Mouse (Mus musculus) forebrain, embryonic 11.5 days (tissue): ENCODE results near the gene Ppm1k. TPM values are rescaled to one million over a fixed set of nuclear protein-coding genes. Genes with fewer than 3 reads are reported as not detected.
"Not testable (repeated sequence)": the region's sequence is repeated elsewhere in the genome, so short reads cannot be mapped to it uniquely, and the experiment has no call there.

Source experiments
- ATAC-seq: fragments of 200-750 bp; cut with Nextera tagmentation; replicated peaks from 2 replicates; pipeline ENCODE4 v1.8.0; 2017; ENCODE audit warnings: moderate TSS enrichment; ENCODE audit not compliant: low FRiP score
- DNase-seq: peaks from one replicate; pipeline ENCODE4 v3.0.0-alpha.2; 2017; ENCODE audit warnings: low spot score
- H3K27ac ChIP-seq: fragments of 300-500 bp; sonication (generic); 2 replicates; pipeline ENCODE4 v1.5.1; 2014; ENCODE audit warnings: low read depth, low read length
- H3K27me3 ChIP-seq: fragments of 300-500 bp; sonication (generic); 2 replicates; pipeline ENCODE4 v1.6.1; 2014; ENCODE audit warnings: mild to moderate bottlenecking, low read length, mixed read lengths; ENCODE audit not compliant: control insufficient read depth, insufficient read depth
- H3K36me3 ChIP-seq: fragments of 300-500 bp; sonication (generic); 2 replicates; pipeline ENCODE4 v1.6.1; 2014; ENCODE audit warnings: mild to moderate bottlenecking, low read length, moderate library complexity, mixed read lengths; ENCODE audit not compliant: control insufficient read depth, insufficient read depth
- H3K4me1 ChIP-seq: fragments of 300-500 bp; sonication (generic); replicated peaks from 2 replicates; pipeline ENCODE4 v1.6.1; 2014; ENCODE audit warnings: low read length, mixed read lengths; ENCODE audit not compliant: control insufficient read depth, insufficient read depth
- H3K4me2 ChIP-seq: fragments of 300-500 bp; sonication (generic); 2 replicates; pipeline ENCODE4 v1.6.1; 2014; ENCODE audit warnings: low read depth, mild to moderate bottlenecking, low read length, moderate library complexity, mixed read lengths; ENCODE audit not compliant: severe bottlenecking
- H3K4me3 ChIP-seq: fragments of 300-500 bp; sonication (generic); 2 replicates; pipeline ENCODE4 v1.5.1; 2014; ENCODE audit warnings: low read depth, low read length
- H3K9ac ChIP-seq: fragments of 300-500 bp; sonication (generic); 2 replicates; pipeline ENCODE4 v1.6.1; 2014; ENCODE audit warnings: low read length
- H3K9me3 ChIP-seq: fragments of 300-500 bp; sonication (generic); 2 replicates; pipeline ENCODE4 v1.6.1; 2016; ENCODE audit warnings: low read length, mixed read lengths; ENCODE audit not compliant: control insufficient read depth
- WGBS: fragments of 180-500 bp; shearing (Covaris S2); extraction: QIAGEN DNeasy Blood & Tissue Kit; methylation state at CpG from one replicate; pipeline ENCODE4 v1.1.7; 2014; 5-methylcytosine and 5-hydroxymethylcytosine counted together
- polyA plus RNA-seq: library from polyadenylated mRNA; unstranded; fragments of >200 nt; fragmentation: Nextera tagmentation; extraction: Ambion mirVana; gene quantifications from 2 replicates; pipeline ENCODE4 v1.2.1, GENCODE M21; 2014

The Ppm1k gene
- polyA plus RNA-seq, 1 experiment from 2014 or later = 6.7 TPM

DNA sequence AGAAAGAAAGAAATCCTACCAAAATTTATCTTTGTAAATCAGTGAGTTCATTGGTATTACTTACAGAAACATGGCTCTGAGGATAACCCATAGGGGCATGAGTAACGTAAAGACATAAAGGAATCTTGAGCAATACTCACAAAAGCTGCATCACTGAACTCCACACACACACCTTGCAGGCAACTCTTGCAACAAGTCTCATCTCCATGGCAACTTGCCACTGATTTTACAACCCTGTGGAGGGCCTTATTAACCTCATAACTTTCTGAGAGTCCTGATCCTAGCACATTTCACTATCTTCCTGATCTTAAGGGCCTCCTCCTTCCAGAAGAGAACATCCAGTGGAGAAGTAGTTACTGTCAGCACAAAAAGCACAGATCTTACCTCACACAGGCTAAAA, 28.2 kb upstream of the Ppm1k start:
- WGBS = 86% methylated on average over 1 of the region's 1 CpGs

DNA sequence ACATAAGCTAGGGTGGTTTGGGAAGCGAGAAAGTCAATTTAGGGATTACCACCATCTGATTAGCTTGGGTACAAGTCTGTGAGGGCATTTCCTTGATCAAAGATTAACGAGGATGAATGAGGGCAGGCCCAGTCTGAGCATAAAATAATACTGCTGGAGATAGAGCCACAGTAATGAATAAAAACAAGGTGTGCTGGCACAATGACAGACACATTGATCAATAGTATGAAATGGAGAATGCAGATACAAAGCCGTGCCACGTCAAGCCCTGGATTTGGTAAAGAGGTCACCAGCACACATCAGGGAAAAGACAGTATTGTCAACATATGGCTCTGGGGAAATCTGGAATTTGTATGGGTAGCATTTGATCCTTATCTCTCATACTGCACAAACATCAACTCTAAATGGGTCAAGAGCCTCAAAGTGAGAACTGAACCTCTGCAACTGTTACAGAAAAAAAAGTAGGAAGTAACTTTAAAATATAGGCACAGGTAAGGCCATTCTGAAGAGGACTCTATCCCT, 22.6 kb upstream of the Ppm1k start:
- H3K27ac ChIP-seq = no peak overlapping the region
- no peak overlapping the region for H3K9ac ChIP-seq
- H3K4me3 ChIP-seq = no peak overlapping the region
- H3K4me1 ChIP-seq = no peaks in the 10 kb centered on the region
- no peaks in the 10 kb centered on the region for H3K9me3 ChIP-seq
- H3K4me2 ChIP-seq = no peak overlapping the region
- DNase-seq = no peak
- H3K36me3 ChIP-seq = no peaks in the 10 kb centered on the region
- ATAC-seq = no peak
- WGBS = 55% methylated on average over 4 of the region's 4 CpGs
- no peaks in the 10 kb centered on the region for H3K27me3 ChIP-seq

More for the DNA sequence above, 28.2 kb upstream of the Ppm1k start:
- Histone ChIP-seq H3K9ac (no peak overlapping the region), H3K27me3 (no peaks in the 10 kb centered on the region), H3K36me3 (no peaks in the 10 kb centered on the region), H3K27ac (no peak overlapping the region), H3K4me3 (no peak overlapping the region), H3K4me1 (no peaks in the 10 kb centered on the region), H3K9me3 (no peaks in the 10 kb centered on the region), H3K4me2 (no peak overlapping the region)
- ATAC-seq (no peak), DNase-seq (no peak)

DNA sequence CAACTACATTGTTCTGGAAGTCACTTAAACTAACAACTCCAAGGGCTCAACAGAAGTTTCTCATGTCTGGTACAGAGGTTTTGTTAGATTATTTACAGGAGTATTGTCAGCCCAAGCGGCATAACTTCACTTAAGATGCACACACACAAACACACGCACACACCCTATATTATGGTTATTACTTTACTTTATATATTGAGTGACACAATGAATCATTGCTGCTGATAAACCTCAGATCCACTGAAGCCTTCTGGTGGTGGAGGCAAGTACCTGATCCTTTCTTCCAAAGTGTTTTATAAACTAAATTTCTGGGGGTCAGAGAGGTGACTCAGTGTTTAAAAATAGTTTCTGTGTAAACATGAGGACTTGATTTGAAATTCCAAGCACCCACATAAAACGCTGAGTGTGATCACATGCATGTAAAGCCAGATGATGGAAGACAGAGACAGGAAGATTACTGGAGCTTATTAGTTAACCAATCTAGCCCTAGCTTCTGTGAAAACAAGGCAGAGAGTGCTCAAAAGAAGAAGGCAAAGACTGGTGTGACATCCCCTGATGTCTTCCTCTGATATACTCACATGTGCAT, 16.0 kb upstream of the Ppm1k start:
- H3K27me3 ChIP-seq = no peaks in the 10 kb centered on the region
- no peaks in the 10 kb centered on the region for H3K4me1 ChIP-seq
- no peak overlapping the region for H3K9ac ChIP-seq
- H3K4me2 ChIP-seq = no peak overlapping the region
- H3K36me3 ChIP-seq = no peaks in the 10 kb centered on the region
- no peak overlapping the region for H3K27ac ChIP-seq
- WGBS = 88% methylated on average over 3 of the region's 3 CpGs
- no peaks in the 10 kb centered on the region for H3K9me3 ChIP-seq
- no peak for ATAC-seq
- DNase-seq = no peak
- no peak overlapping the region for H3K4me3 ChIP-seq

DNA sequence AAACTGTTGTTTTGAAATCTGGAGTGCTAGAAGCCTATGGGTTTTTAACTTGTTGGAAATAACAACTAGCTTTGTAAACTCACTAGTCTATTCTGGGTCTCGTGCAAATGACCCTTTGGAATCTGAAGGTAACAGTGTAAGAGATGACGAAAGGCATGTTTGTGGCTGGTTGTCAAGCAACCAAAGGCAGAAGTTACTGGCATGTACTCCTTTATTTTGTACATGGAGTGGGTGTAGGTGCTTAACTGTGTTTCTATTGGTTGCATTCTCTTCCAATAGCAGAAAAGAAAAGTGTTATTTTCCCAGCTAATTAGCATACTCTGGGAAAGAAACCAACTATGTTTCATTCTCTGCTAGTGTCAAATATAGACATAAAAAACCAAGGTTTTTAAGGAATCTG, 9.6 kb upstream of the Ppm1k start:
- no peak overlapping the region for H3K27ac ChIP-seq
- H3K9me3 ChIP-seq = no peaks in the 10 kb centered on the region
- no peak overlapping the region for H3K9ac ChIP-seq
- no peaks in the 10 kb centered on the region for H3K4me1 ChIP-seq
- 77% methylated on average over 2 of the region's 2 CpGs for WGBS
- no peak for ATAC-seq
- H3K36me3 ChIP-seq = no peaks in the 10 kb centered on the region
- no peak overlapping the region for H3K4me3 ChIP-seq
- no peaks in the 10 kb centered on the region for H3K27me3 ChIP-seq
- H3K4me2 ChIP-seq = no peak overlapping the region
- no peak for DNase-seq

DNA sequence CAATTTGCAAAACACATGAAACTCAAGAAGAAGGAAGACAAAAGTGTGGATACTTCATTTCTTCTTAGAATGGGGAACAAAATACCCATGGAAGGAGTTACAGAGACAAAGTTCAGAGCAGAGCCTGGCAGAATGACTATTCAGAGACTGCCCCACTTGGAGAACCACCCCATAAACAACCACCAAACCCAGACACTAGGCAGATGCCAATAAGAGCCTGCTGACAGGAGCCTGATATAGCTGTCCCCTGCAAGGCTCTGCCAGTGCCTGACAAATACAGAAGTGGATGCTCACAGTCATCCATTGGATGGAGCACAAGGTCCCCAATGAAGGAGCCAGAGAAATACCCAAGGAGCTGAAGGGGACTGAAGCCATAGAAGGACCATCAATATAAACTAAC, 8.3 kb upstream of the Ppm1k start:
- not testable (repeated sequence) for H3K36me3 ChIP-seq, H3K4me2 ChIP-seq, H3K9ac ChIP-seq, H3K27me3 ChIP-seq, H3K9me3 ChIP-seq, DNase-seq, ATAC-seq, H3K27ac ChIP-seq, H3K4me3 ChIP-seq, H3K4me1 ChIP-seq

DNA sequence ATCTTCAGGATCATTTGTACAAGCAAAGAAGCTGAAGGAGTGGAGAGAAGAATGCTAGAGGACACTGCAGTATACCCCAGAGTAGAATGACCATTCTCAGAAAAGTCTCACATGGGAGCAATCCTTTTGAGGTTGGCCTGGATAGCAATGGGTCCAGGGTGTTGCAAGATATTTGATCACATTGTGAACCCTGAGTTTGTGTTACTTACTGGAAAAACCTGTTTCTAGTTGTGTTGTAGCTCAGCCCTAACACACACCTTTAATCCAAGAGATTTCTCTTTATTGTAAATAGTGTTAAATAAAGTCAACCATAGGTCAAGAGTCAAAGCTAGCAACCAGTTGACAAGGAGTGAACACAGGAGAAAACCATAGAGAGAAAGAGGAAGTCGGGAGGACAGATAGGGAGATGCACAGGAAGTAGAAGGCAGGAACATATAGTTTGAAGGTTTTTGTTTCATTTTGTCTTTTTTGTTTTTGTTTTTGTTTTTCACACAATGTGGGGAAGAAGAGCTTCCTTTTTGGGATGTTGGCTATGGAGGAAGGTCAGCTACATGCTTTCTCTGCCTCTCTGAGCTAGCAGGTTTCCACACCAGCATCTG, 6.6 kb upstream of the Ppm1k start:
- Histone ChIP-seq H3K36me3 (no peaks in the 10 kb centered on the region), H3K27me3 (no peaks in the 10 kb centered on the region), H3K27ac (no peak overlapping the region), H3K4me2 (no peak overlapping the region), H3K9ac (no peak overlapping the region), H3K4me3 (no peak overlapping the region), H3K4me1 (no peaks in the 10 kb centered on the region), H3K9me3 (no peaks in the 10 kb centered on the region)
- WGBS = 87% methylated on average over 1 of the region's 1 CpGs
- no peak for DNase-seq
- no peak for ATAC-seq

DNA sequence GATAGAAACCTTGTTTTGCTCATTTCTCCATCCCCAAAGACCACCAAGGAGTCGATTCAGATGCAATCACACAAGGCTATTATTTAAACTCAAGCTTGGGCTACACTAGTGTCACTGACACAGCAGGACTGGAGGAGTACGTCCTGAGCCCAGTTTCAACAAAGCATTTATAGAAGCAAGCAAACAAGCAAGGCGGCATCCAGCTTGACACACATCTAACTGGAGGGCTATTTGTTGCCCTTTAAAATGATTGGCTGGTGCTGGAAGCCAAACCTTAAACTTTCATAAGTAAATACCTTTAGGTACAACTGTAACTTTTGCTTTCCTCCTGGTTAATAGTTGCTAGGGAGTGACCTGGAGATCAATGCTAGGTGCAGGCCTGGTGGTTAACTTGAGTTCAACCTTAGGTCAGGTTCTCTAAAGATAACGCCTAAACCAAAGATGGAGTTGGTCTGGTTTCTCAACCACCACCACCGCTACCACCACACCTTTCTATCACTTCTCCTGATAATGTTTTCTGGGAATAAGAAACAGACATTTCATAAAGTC, 5.8 kb upstream of the Ppm1k start:
- DNase-seq (no peak), ATAC-seq (no peak)
- no peaks in the 10 kb centered on the region for H3K4me1 ChIP-seq
- no peak overlapping the region for H3K27ac ChIP-seq
- no peaks in the 10 kb centered on the region for H3K9me3 ChIP-seq
- H3K4me3 ChIP-seq = no peak overlapping the region
- no peak overlapping the region for H3K4me2 ChIP-seq
- 85% methylated on average over 5 of the region's 5 CpGs for WGBS
- no peaks in the 10 kb centered on the region for H3K27me3 ChIP-seq
- H3K9ac ChIP-seq = no peak overlapping the region
- no peaks in the 10 kb centered on the region for H3K36me3 ChIP-seq

DNA sequence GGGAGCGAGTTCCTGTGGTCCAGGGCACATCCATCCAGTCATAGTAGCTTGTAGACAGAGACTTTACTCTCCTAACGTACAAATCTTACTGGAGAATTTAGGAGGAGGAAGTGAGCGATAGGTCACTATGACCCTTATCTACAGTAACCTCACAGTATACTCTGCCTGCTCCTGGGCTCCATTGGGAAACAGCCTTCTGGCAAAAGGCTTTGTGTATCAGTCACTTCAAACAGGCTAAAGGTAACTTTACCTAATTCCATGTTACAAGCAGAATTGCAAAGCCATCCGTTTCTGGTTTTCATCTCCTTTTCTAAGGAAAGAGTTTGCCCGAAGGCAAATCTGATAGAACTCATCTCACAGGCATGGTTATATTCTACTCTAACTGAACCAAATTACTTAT, 2.6 kb upstream of the Ppm1k start:
- no peak overlapping the region for H3K4me2 ChIP-seq
- H3K9ac ChIP-seq = no peak overlapping the region
- H3K36me3 ChIP-seq = no peaks in the 10 kb centered on the region
- H3K27ac ChIP-seq = no peak overlapping the region
- no peaks in the 10 kb centered on the region for H3K27me3 ChIP-seq
- peaks cover 7% of the 10 kb centered on the region; the same call in 1 of the 2 replicates for H3K4me1 ChIP-seq
- ATAC-seq (no peak), DNase-seq (no peak)
- no peak overlapping the region for H3K4me3 ChIP-seq
- no peaks in the 10 kb centered on the region for H3K9me3 ChIP-seq
- 90% methylated on average over 5 of the region's 5 CpGs for WGBS
